Mouse (Mus musculus) cerebellum, postnatal 14 days (tissue): ENCODE measurements around the gene Hivep1.

Source experiments
- DNase-seq, 2 experiments: peaks; one replicate each; pipeline ENCODE4 v3.0.0; 2021; ENCODE audit warnings: mixed read lengths in 2 of 2

Gene Hivep1

DNA sequence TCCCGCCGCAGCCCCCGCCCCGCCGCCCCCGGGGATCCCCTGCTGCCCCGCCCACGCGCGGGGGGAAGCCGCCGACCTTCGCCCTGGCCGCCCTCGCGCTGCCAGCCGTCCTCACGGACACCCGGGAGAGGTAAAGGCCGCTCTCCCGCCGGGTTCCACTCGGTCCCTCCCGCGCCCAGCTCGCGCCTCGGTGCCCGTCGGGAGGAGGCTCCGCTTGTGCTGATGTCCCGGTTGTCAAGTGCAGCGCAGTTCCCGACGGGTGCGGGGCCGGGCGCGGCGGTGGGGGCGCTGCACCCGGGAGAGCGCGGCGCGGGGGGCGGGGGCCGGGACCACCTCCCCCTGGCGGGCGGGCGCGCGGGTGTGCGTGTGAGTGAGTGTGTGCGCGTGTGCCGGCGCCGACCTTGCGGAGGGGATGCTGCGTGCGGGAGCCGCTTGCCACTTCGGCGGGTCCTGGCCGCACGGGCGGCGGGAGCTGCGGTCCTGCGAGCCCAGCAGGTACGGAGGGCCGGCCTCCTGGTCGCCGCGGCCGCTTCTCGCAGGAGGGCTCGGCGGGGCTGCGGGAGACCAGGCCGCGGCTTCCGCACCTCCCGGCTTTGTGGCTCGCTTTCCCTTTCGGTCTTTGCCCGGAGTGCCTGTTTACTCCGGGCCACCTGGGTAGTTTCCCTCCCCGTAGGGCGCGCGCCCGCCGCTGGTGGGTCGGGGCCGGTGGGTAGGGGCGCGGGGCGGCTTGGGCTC is at the start of gene Hivep1:
TSS of gene Hivep1 (plus strand) at position 61 of the 735 bp plus-strand sequence.
- peak; percentile 73 to 81 for DNase-seq

- DNase-seq, result no peak
These were observed 36.3 kb upstream of the Hivep1 start for GRCm38 (mm10) chr13:42015484-42016045.

- DNase-seq, result peak; percentile 47 to 57
These were observed 35.6 kb upstream of the Hivep1 start for GRCm38 (mm10) chr13:42016218-42016617.

GRCm38 (mm10) chr13:42018356-42018755 is 33.5 kb upstream of the Hivep1 start:
- no peak for DNase-seq

DNA sequence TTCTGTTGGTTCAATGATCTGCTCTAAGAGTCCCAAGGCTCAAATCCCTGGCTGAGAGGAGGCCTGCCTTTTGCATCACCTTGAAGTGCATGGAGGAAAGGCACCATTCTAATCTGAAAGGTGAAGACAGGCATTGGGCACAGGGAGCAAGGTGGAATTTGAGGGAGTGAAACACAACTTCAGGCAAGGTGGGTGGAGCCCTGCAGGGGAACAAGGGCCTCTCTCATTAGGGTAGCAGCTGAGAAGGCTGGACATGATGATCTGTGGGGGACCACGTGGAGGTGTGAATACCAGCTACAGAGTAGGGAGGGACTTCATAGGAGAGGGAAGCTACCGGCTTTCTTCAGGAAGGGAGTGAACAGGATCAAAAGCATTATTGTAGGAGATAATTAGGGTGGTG is 10.6 kb upstream of the Hivep1 start:
- no peak for DNase-seq

DNA sequence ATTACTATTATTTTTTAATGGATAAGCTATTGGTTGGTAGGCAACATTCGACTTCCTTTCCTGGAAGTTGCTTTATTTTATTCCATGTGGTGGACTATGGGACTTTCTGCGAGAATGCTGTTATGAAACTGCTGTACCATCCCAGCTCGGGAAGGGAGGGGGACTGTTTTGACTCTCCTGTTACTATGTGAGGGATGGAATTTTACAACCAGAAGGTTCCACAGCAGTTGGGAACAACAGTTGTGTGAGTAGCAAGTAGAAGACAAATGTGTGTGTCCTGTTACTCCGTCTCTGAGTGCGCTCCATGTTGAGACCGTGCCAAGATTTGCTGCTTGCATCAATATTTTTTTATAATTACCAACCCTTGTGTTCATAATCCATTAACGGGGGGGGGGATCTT is 8.4 kb upstream of the Hivep1 start:
- no peak for DNase-seq

GRCm38 (mm10) chr13:42048991-42049773 is 2.6 kb upstream of the Hivep1 start:
- peak; percentile 72 to 75 for DNase-seq

DNA sequence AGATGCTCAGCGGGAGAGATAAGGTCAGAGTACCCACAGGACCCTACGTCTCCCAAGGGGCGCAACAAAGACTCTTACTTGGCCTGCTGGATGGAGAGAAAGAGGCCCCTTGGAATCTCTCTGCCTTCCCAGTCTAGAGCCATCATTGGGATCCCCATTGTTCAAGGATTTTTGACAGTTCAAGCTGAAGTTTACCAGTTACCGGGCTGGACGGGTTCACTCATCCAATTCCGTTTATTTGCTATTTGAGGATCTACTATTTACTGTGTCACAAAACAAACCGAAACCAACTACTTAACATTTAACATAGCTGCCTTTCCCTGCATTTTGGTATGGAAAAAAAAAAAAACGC is 2.1 kb upstream of the Hivep1 start:
- DNase-seq, result no peak

- DNase-seq, result no peak
These were observed 1.7 kb upstream of the Hivep1 start for GRCm38 (mm10) chr13:42050160-42050559.

GRCm38 (mm10) chr13:42050880-42051201 is 980 bp upstream of the Hivep1 start:
- no peak for DNase-seq

DNA sequence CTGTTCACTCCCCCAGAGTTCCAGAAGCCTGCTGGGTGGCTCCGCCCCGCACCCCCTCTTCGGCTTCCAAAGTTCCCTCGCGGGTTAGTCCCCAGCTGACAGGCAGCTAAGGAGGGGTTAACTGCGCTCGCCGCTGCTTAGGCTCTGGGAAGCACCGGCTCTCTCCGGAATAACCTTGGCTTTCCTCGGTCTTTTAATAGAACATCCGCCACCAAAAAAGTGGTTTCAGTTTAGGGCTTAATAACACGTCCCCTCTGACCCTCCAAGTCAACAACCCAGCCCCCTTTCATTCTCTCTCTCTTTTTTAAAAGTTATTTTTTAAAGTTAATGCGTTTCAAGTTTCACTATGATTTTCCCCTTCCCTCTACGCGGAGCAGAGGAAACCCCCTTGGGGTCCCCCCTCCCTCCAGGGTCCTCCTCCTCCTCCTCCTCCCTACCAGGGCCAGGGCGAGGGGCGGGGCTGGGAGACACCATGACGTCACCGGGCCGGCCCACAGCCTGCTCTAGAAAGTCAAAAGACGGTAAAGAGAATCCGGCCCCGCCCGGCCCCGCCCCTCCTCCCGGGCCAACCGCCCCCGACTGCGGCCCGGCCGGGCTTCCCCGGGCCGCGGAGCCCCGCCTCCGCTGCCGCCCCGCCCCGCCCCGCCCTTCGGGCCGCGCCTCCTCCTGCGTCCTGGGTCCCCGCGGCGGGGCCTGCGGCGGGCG is 467 bp upstream of the Hivep1 start:
- peak; percentile 98 to 99 for DNase-seq

- peak in 1 of 2 experiments; percentile 77 for DNase-seq
These were observed 1.1 kb downstream of the Hivep1 start for GRCm38 (mm10) chr13:42052696-42053541.

DNA sequence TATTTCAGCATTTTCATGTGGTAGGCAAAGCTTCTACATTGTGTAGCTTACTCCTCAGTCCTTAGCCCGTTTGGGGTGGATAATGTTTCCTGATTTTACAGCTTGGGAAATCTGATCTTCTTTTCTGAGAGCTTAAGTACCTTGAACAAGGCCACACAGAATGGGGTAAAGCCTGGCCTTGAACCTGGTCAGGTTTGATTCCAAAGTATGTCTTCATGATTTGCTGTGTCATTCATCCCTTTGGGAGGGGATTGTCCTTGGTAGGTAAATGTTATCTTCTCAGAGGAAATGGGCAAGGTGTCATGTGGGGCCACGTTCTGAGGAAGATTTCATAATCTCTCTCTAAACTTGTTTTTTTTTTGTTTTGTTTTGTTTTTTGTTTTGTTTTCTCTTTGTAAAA is 1.8 kb downstream of the Hivep1 start:
- no peak for DNase-seq

- DNase-seq, result no peak
These were observed 2.3 kb downstream of the Hivep1 start for GRCm38 (mm10) chr13:42054138-42054537.

- no peak for DNase-seq
These were observed 5.0 kb downstream of the Hivep1 start for GRCm38 (mm10) chr13:42056712-42057332.

DNA sequence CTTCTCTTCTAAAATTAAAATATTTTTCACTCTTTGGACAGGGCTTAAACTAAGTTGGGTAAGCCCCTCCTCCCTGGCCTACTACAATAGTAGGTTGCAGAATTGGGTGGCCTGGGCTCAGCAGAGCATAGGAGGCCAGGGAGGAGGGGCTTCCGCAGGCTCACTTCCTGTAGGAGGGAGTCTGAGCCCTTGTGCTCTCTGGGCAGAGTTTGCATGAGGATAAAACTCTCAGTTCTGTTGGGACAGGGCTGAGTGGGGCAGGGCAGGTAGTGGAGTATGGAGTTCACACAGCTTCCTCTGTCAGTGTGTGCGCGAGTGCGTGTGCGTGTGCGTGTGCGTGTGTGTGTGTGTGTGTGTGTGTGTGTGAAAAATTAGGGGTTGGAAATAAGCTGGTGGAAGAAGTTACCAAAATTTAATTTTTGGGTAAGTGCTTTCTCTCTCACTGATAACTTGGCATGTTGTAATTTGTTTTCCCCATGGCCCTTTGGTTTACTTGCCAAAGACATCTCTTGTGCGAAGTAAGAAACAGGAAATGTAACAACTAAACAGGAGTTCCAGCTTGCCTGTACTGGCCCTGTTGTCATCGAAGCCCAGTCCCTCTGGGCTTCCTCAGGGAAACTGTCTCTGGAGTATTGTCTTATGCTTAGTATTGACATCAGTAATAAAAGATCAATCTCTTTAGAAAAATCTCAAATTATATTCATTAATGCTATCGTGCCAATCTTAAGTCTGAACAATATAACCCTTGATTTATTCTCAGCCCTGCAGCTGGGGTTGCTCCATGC is 9.2 kb downstream of the Hivep1 start:
- DNase-seq, result no peak

DNA sequence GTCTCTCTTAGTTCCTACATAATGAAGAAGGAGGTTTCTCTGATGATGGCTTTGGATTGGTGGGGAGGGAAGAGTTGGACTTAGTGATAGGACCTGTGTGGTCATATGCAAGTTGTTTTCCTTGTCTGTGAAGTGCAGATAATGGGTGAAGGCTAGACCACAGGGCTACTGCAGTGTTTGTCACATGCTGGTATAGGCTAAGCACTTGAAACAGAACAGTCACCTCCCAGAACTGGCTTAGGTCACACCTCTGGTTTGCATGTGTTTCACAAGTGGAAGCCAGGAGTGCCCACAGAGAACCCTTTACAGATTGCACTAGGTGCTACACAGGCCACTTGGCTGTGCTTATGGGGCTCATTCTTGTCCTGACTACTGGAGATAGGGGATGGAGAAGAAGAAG is 12.4 kb downstream of the Hivep1 start:
- no peak for DNase-seq

DNA sequence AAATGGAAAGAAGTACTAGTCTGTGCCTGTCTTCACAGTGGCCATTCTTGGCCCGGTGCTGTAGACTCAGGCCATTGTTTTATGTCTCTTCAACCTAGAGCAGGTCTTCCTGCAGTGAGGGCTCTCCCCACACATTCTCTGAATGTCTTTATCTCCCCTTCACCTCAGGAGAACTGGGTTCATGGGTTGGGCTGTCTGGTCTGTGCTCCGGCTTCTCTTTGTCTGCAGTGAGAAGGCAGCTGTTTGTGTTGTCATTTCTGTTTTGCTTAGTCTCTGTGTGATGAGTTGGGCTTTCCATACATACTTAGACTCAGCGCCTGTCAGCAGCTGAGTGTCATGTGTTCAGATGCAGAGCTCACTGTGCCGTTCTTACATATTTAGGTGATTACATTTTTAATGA is 18.4 kb downstream of the Hivep1 start:
- no peak for DNase-seq

- no peak for DNase-seq
These were observed 19.2 kb downstream of the Hivep1 start for GRCm38 (mm10) chr13:42071011-42071410.

DNA sequence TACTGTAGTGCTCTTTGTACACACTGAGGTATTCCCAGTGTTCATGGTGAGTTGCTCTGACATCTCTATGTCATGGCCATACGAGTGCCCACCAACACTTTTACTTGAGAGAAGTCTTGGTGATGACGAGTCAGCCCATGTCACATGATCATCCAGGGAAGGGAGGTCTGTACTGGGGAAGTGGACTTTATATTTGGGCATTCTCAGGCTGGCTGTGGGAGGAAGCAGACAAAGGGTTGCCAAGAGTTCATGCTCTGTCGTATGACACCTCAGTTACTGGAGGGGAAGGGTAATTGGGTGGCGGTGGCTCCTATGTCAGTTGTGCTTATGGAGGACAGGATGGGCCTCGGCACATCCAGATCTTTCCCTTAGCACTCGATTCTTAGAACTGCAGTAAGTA is 21.5 kb downstream of the Hivep1 start:
- no peak for DNase-seq

DNA sequence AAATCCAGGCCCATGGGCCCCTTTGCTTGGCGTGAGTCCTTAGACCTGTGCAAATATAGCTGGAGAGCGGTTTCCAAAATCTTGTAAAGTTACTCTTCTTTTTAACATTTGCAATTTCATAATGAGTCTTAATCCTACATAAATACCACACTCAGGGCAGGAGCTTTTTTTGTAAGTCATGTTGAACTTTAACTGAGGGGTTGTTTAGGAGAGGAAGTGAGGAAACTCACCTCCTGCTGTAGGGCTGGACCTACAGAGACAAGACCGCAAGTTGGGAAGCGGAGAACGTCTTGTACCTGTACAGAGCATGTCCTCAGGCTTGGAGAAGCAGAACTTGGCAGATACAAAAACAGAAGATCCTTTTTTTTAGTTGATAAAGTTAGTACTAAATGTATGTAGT is 23.7 kb downstream of the Hivep1 start:
- DNase-seq, result no peak
